Mouse (Mus musculus) monocyte, adult 2 months (primary cell): ENCODE results near the gene Cyp8b1.

Experiments
- DNase-seq, 2 experiments: peaks; one replicate each; pipeline ENCODE4 v3.0.0; 2022; ENCODE audit warnings: low spot score in 2 of 2, low read depth in 1 of 2

The Cyp8b1 gene

DNA sequence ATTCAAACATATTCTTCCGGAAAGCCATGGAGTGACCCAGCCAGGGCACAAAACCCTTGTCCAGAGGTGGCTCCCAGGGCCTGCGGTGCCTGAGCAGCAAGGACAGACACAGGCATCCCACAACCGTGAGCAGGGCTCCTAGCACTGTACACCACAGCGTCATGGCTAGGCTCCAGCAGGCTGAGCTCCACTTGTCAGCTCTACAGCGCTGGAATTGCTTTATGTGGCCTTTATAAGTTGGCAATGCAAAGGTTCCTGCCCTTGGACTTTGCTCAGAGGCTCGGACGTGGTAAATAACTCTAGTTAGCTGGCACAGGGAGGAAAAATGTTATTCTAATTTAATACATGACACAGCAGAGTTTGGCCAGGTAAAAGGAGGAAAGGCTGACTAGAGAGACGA is at the start of gene Cyp8b1:
Gene Cyp8b1 (minus strand): TSS at position 204 of the 400 bp plus-strand sequence.
- no peak for DNase-seq

DNA sequence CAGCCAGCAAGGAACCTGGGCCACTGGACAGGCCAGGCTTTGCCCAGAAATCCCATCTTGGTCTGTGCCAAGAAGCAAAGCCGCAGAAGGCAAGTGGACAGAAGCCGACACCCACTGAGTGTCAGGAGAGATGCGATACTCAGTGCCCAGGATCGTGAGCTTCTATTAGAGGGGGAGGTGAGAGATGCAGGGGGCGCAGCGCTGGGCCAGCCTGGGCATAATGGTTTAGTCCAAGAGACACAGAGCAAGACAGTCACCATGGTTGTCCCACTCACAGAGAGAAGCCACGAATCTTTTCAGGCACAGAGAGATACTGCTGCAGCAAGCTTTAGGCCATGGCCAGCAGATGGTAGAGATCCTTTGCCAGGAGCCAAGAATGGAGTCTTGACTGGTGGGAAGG is 48.8 kb upstream of the Cyp8b1 start:
- no peak for DNase-seq

DNA sequence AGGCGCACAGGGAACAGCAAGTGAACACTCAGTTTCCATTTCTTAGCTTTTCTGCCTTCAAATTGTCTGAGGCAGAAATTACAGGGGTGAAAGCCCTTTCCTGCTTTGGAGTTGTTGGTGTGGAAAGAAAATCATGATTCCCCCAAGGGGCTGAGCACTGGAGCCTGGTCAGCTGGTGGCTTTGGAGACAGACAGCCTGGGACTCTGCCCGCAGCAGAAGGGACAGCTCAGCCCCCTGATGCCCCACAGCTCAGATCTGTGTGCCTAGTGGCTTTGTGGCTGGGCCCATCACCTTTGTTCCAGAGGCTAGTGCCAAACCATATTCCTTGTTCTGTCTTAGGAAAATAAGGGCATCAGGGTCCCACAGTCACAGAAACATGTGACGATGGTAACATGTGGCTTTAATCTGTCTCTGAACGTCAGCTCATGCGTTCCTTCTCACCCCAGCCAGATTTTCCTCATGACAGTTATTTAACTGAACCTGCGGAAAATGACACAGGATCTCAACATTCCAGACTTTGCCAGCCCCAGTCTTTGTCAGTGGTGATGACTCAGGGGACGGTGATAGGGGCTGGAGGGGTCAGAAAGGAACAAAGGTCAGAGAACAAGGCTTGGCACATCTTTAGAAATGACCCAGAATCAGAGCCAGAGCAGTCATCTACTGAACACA is 44.0 kb upstream of the Cyp8b1 start:
- no peak for DNase-seq

DNA sequence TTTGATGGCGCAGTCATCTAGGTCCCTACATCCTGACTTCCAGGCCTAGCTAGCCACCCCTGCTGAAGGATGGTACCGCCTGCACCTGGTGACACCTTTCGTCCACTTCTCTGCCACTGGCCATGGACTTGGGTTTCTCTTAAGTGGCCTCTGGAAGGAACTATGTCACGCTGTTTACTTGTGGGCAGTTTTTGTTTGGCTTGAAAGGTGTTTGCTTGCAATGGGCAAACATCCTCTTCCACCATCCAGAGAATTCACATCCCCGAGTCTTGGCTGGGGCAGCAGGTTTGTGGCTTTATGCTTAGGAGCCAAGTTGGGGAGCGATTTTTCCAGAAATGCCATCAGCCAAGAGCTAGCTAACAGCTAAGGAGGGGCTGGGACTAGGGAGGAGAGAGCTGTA is 36.5 kb upstream of the Cyp8b1 start:
- no peak for DNase-seq

DNA sequence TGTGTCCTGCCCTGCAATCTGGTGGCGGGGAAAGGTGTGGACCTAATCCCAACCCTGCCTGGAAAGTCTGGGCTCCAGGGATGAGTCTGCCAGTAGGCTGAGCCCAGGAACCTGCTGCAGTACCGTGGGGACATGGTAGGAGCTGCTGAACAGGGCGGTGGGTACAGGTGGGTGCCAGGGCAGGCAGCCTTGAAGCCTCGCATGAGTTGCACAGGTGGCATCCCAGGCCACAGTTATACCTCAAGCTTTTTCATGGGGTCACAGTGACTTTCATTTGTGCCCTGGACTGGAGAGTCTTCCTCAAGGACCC is 35.0 kb upstream of the Cyp8b1 start:
- DNase-seq: no peak

DNA sequence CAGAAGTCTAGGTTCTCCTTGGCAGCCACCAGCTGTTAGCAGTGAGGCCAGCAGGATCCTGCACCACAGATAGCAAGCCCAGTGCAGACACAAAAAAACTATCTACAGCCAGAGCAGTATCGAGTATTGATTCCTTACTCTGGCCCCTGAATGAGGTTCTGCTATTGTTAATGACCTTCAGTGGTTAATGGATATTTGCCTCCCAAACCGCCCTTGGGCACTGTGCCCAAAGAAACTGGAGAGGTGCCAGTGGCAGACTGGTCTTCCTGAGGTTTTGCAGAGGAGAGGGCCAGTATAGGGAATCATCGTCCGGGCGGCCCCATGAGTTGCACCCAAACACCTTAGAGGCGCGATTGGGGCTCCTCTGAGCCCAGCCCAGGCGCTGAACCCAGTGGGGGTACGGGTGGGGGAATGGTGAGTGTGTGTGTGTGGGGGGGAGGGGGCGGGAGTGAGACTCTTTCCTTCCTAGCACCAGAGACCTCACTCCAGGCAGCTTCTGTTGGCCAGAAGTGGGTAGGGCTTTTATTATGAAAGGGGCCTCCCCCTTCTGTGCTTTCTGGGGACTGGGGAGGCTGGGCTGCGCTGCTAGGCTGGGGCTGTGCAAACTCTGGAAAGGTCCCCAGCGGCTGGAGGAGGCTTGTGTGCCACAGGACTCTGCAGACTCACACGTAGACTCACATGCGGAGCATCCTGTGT is 34.5 kb upstream of the Cyp8b1 start, which contains the start of gene Fam198a:
Gene Fam198a (plus strand): TSS at position 571 of the 696 bp plus-strand sequence.
- DNase-seq: no peak

DNA sequence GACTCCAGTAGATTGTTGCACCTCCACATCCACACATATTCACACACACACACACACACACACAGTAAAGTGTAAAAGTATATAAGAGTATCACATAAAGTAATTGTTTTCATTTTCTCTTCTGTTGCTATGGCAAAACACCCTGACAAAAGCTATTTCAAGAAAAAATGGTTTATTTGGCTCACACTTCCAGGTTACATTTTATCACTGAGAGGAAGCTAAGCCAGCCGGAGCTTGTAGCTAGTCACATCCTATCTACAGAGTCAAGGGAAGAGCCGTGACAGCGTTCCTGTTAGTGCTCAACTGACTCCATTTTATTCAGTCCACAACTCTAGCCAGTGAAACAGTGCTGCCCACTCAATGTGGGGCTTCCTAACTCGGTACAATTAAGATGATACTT is 32.3 kb upstream of the Cyp8b1 start:
- no peak for DNase-seq

DNA sequence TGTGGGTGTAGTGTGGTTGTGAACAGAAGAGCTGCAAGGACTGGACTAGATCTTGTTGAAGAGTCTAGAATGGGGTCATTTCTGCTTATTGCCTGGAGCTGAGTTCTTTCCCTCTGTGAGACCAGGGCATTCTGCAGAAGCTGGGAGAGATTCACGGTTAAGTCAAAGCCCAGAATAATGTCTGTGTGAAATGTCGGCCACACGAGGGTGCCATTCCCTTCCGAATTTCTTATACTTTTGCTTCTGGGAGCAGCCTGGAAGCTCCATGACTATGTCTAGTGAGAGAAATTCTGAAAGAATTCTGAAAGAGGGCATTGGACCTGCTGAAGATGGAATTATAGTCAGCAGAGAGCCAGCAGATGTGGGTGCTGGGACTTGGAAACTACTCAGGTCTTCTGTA is 31.7 kb upstream of the Cyp8b1 start:
- DNase-seq: no peak

DNA sequence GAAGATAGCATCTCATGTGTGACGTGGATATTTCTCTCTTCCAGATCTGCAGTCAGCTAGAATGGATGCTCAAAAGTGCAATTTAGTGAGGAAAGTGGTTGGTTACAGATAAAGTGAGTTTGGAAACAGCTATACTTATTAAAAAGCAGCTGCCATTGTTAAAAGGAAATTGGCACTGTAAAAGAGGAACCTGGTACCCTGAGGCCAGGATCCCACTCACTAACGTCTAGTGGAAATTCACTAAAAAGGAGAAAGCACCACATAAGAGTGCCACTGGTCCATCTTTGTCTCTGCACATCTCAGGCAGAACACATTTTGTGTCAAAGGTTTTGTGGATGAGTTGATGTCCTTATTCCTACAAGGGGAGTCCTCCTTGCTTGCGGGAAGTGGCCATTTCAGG is 27.5 kb upstream of the Cyp8b1 start:
- no peak for DNase-seq

DNA sequence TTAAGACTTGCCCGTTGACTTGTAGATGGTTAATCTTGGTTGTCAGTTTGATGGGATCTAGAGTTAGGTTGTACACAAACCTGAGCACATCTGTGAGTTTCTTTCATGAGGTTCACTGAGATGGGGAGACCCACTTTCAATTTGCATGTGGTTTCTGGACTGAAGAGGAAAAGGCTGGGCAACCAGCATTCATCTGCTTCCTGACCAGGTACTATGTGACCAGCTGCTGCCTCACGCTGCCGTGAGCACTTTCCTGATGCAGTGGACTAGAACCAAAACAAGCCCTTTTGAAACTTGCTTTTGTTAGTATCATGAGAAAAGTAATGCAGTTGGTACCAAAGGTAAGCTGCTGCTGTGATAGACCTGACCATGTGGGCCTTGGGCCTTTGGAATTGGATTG is 26.9 kb upstream of the Cyp8b1 start:
- DNase-seq: no peak

DNA sequence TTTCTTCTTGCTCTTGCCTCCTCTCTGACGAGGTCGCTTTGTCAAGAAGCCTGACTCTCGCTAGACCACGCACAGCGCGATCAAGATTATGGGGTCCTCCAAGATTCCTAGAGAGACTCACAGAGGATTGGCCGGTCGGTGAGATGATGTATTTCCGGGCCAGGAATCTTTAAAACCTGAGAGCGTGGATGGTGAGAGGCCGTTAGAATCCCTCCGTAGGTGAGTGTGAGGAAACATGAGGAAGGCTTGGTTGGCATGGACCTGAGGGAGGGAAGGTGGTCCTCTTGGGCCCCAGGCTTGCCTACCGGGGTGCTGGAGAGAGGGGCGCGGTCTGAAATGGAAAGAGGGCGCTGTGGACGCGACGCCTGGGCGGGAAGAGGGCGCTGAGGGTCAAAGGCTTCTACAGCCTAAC is 21.8 kb upstream of the Cyp8b1 start:
- DNase-seq: no peak

DNA sequence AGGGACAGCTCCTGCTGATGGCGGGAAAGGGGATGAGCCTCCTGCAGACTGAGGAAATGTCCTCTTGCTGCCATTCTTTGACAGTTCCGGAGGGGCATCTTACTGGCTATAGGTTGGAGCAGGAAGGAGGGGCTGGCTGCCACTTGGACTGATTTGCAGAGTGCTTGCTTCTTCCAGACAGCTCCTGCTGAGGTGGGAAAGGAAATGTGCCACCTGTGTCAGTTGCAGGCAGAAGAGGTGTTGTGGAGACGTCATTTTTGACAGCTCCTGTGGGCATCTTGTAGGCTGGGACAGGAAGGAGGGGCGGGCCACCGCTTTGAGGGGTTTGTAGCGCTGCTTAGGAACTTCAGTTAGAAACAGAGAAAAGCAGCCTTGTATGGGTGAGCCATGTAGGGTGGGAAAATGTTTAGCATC is 21.4 kb upstream of the Cyp8b1 start:
- DNase-seq: no peak

DNA sequence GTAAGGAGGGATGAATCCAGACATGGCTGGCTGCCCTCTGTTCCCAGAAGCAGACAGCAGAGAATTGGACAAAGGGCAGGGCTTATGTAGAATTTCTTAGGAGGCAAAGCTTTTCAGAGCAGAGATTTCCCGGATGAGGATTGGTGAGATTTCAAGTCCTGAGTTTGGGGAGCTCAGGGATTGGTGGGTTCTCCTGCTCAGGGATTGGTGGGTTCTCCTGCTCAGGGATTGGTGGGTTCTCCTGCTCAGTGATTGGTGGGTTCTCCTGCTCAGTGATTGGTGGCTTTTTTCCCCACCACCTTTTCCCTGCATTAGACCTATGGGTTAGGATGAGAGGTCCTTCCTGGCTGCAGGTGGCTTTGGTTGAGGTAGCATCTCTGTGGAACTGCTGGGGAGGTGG is 20.8 kb upstream of the Cyp8b1 start:
- DNase-seq: no peak

DNA sequence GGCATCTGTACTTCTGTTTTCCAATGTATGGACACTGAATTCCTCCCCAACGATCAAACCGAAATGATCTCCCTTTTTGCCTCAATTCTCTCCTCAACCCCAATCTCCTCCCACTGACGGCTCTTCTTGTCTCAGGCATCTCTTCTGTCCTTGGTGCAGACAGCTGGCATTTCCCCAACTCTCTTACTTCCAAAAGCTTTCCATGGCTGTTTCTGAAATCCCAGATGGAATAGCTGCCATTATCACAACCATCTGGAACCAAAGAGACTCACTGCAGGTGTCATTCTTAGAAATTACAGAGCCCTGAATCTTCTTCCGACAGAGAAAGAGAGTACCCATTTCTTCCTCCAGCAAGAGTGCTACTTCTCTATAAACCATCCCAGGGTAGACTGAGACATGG is 18.8 kb upstream of the Cyp8b1 start:
- DNase-seq: no peak

DNA sequence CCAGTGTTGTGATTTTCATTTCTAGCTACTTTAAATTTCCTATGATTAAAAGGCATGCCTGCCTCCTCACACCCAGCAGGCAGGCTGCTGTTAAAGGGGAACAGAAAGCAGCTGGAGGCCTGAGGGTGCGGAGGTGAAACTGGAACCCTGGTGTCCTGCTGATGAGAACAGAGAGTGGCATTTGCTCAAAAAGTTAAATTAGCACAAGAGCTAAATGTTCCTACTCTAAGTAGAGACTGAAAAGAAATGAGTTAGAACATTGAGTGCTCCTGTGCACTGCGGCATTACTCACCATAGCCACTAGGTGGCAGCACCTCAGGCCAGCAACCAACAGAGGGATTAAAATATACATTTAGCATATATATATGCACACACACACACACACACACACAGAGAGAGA is 12.4 kb upstream of the Cyp8b1 start:
- DNase-seq: peak; percentile 50 to 56

DNA sequence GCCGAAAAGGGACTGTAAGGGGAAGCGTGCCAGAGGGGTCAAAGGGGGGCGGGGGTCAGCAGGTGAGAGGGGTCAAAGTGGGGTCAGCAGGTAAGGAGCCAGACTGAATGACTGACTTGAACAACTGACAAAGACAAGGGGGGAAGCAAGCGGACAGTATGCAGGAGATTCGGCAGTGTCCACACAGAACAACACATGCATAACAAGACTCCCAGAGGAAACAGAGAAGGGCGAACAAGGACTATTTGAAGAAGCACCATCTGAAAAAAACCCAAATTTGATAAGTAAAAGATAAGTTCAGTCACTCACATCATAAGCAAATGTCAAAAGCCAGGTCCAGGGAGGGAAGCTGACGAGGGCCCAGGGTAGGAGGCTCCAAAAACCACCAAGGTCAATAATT is 11.6 kb upstream of the Cyp8b1 start:
- no peak for DNase-seq

DNA sequence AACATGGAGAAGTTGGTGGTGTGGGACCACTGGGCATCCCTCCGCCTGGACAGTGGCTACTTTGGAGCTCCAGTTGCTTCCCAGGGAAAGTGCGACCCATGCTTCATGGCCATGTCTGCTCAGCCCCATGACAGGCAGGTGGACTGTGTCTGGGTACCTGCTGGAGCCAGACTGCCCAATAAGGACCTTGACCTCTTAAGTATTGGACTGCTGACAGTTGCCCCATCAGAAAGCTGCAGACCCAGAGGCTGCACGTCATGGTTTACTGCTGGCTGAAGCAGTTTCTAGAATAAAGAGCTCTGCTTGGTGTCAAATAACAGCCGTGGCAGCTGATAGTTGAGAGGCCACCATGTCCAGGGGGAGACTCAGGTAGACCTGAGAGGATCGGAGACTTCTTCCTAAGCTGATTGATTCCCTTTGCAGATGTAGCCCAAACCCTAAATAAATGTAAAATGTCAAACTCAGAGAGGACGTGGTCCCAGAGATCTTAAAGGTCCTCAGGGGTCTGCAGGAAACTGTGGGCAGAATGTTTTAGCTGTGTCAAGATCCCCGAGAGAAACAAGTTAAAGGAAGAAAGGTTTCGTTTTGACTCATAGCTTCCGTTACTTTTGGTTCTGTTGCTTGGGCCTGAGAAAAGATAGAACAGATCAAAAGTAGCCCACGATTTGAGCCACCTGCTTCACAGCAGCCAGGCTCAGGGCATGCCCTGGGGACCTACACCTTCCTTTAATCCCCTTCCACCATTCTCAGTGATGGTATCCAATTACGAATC is 10.7 kb upstream of the Cyp8b1 start:
- no peak for DNase-seq

DNA sequence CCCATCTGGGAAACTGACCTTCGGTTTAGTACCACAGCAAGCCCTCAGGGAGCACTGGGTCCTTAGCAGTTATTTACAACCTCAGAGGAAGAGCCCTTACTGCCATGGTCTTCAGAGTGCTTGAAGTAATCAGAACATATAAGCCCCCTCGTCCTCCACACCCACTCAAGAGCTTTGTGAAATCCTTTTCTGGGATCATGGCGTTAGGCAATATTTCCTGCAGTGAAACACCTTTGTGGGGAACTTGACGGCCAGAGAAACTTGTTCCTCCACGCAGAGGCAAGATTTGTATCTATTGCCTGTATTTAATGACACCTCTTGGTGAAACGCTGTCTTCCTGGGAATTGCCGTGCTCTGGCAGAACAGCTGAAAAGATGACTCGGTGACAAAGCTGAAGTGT is 9.9 kb upstream of the Cyp8b1 start:
- DNase-seq: no peak

DNA sequence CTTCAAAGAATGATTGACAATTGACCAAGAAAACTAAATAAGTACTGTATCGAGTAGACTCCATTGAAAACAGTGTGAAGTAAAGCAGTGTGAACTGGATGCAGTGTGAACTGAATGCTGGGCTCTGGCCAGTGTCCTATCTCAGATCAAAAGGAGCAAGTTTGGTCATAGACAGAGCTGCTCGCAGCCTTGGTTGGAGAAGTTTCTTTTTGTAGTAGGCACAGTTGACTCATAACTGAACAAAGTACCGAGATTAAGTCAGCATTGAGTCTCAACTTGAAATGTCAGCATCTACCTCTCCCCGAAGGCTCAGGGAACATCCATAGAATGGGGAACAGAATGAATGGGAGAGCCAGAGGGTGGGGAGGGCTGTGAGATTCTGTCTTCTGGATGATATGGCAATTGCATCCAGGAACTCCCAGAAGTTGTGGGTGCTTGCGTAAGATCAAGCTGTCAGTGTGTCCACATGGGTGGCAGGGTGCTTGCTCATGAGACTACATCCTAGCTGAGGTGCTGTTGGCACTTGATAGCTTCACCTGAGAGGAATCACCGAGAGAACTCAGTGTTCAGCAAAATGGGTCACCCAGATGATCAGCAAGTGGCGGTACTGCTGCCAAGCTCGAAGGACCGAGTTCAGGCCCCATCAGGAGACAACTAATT is 8.9 kb upstream of the Cyp8b1 start:
- no peak for DNase-seq

DNA sequence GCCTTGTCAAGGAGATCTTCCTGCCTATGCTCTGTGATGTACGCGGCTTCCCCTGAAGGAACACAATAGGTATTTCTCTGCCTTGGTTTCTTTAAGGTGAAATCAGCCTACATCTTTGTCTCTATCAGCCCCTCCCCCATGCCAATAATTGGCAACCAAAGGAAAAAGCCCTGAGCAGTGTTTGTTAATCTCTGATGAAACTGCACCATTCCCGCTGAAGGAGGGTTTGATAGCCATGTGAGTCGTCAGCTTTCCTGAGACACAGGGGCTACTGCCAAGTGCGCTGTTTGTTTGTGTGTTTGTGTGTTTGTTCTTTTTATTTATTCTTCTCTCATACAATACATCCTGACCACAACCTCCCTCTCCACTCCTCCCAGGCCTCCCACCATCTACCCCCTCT is 7.8 kb upstream of the Cyp8b1 start:
- no peak for DNase-seq

DNA sequence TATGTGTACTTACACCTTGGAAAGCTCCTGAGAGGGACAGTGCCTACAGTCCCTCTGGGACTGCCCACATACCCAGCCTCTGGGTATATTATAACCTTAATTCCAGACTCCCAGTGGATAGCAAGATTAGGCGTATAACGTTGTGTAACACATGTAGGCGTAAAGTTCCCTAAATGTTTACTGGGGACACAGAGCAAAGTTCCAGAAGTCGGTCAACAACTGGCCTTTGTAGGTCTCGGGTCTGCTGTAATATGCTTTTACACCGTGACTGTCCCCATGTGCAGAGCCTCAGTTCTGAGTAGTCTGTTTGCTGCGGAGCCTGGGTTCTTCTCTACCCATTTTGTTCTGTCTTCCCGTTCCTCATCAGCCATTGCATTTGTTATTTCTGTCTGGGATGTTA is 7.3 kb upstream of the Cyp8b1 start:
- DNase-seq: no peak

DNA sequence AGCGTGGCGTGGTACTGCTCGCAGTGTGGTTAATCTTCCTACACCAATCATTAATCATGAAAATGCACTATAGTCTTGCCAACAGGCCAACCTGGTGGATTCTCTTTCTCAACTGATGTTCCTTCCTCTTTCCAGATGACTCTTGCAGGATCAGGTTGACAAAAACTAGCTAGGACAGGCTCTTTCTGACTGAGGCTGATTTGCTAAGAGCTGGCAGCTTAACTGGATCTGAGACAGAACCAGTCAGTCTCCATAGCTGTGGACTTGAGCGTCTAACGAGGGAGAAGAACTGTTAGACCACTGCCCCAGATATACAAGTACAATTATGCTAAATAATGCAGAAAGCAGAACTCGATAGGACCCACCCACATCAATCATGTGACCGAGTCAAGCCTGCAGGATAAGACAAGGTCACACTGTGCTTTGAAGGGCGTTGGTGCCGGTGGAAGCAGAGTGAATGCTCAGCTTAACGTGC is 3.0 kb upstream of the Cyp8b1 start:
- peak; percentile 45 to 52 for DNase-seq
